Mouse (Mus musculus) erythroblast, embryonic 14.5 days (primary cell): ENCODE data around the gene Dzip1l.

ENCODE experiments used
- GATA1 ChIP-seq: IDR thresholded peaks from 2 replicates; pipeline ENCODE4 v1.6.1; 2012; ENCODE audit warnings: low read length, inconsistent platforms, mixed read lengths
- TAL1 ChIP-seq: IDR thresholded peaks from 3 replicates; pipeline ENCODE4 v1.6.1; 2012; ENCODE audit warnings: low read length, inconsistent platforms, mixed read lengths

- TF ChIP-seq GATA1 (no peak), TAL1 (no peak)
Measured at GRCm38 (mm10) chr9:99685536-99686231, 56.4 kb downstream of the Dzip1l start.
